Mouse (Mus musculus): ENCODE results near the gene Trmt10a.

DNA sequence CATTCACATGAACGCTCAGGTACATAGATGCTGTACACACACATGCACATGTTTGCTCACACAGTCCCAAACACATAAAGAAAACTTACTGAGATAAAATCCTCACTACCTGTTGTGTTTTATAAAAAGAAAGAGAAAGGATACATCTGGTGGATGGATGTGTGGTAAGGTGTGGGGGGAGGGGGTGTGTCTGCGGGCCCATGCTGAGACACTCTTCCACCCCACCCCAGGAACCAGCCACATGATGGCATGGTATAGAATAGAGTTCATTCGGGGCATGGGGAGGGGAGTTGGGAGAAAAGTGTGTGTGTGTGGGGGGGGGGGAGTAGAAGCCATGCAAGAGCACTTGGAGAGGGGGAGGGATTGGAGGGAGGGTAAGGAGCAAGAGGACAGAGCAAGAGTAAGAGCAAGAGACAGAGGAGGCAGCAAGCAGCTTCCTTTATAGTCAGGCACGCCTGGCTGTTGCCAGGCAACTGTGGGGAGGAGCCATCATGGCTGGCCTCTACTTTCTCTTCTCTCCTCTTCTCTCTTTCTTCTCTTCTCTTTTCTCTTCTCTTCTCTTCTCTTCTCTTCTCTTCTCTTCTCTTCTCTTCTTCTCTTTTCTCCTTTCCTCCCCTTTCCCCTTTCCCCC, 19.4 kb downstream of the Trmt10a start:
- no peak for TF ChIP-seq HCFC1 (IDR thresholded peaks at IDR 0.05; ENCODE audit: borderline replicate concordance, insufficient read depth, low read length)
- no peak for TF ChIP-seq CHD2 (IDR thresholded peaks at IDR 0.05; ENCODE audit: low read depth, low read length)
- no peak for TF ChIP-seq MAFK (IDR thresholded peaks at IDR 0.05; ENCODE audit: insufficient read depth, low read depth, low read length)
- no peak for TF ChIP-seq ZC3H11A (IDR thresholded peaks at IDR 0.05; ENCODE audit: borderline replicate concordance, low read depth, low read length)
- no peak for TF ChIP-seq ZNF384 (IDR thresholded peaks at IDR 0.05; ENCODE audit: low read depth, low read length)
